Mouse (Mus musculus) gastrocnemius, postnatal 4 days (tissue): Measurements from ENCODE around the gene Ptpn9. TPM values are rescaled to one million over a fixed set of nuclear protein-coding genes. Genes with fewer than 3 reads are reported as not detected.

Source experiments
- total RNA-seq, 2 experiments: library from RNA; stranded (reverse); gene quantifications; 2 replicates each; pipeline ENCODE4 v1.2.3; 2021

The Ptpn9 gene
- total RNA-seq, 2 experiments from 2014 or later: 21.8 to 22.2 TPM

Other genes starting within 250 kb of the Ptpn9 start
- 1 to 10 TPM; 3.2 TPM for gene Lingo1, start 198.5 kb upstream of the Ptpn9 start, total RNA-seq
- gene Odf3l1, start 130.2 kb upstream of the Ptpn9 start, total RNA-seq: 1 to 10 TPM; 1.1 to 1.6 TPM
- gene Cspg4, start 129.9 kb upstream of the Ptpn9 start, total RNA-seq: 10 to 100 TPM; 44.4 to 46.1 TPM
- gene Snx33, start 66.6 kb upstream of the Ptpn9 start, total RNA-seq: 10 to 100 TPM; 10.4 to 11.2 TPM
- 10 to 100 TPM; 50.3 to 53.7 TPM for gene Imp3, start 57.4 kb upstream of the Ptpn9 start, total RNA-seq
- gene Snupn, start 44.0 kb upstream of the Ptpn9 start, total RNA-seq: 1 to 10 TPM; 8.0 to 8.6 TPM
- gene Sin3a, start 77.1 kb downstream of the Ptpn9 start, total RNA-seq: 10 to 100 TPM; 37.6 to 39.4 TPM
- gene Man2c1, start 135.8 kb downstream of the Ptpn9 start, total RNA-seq: 10 to 100 TPM; 67.1 to 81.6 TPM
- gene Neil1, start 153.4 kb downstream of the Ptpn9 start, total RNA-seq: 1 to 10 TPM; 3.7 to 4.5 TPM
- gene Commd4, start 163.4 kb downstream of the Ptpn9 start, total RNA-seq: 10 to 100 TPM; 38.8 to 40.9 TPM
- not detected for gene Trcg1, start 241.6 kb downstream of the Ptpn9 start, total RNA-seq